21 mouse cellular contexts compared by ENCODE assay signal in the genomic region with DNA sequence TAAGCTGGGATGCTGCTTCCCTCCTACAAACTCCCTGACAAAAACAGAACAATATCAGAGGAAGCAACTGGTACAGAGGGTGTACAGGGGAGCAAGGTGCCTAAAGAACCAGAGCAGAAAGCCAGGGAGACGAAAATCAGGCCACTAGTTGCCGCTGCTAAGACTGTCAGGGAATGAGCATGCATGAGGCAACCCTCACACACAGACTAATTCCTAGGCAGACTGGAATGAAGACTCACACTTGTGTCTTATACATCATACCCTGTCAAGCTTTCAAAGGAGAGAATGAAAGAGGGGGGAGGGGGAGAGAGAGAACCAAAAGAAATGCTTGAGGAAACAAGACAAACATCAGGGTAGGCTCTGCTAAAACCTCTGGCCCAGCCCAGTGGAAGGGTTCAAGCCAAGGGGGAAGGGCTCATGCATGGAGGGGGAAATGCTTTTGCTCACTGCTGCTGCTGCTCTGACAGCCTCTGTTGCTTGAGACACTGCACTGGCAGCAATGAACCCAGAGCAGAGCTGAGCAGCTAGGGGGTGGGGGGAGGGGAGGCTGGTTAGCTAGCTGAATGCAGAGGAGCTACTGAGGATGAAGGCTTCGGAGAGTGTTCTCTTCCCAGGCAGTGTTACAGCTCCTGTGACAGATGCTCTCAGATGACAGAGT.
DNase-seq lines count a peak whose midpoint lies in the region; ATAC-seq lines count a peak whose summit lies in the region.
"Had no signal": no experiment of that assay in that cellular context is flagged by ENCODE, and none has a peak within 500 bp of the region (broad histone marks: within the 10 kb centered on the region; RNA-seq: fewer than 3 reads in every experiment).

No protein-coding gene starts in this region.

- peak; percentile 69 for ATAC-seq in midbrain, embryonic 12.5 days (ENCODE audit: low FRiP score, low read depth)
- ATAC-seq in midbrain, embryonic 16.5 days, result no peak
- 0 out of 2 replicates have a peak, but pooled peaks have one; percentile 17 for ATAC-seq in hindbrain, embryonic 16.5 days
- ATAC-seq: intestine, embryonic 15.5 days had no signal

- peak; percentile 45 for DNase-seq in embryo, embryonic 10.5 days (ENCODE audit: low spot score)
- DNase-seq in frontal cortex, postnatal 25 days (ENCODE audit: low spot score in 2 of 2), result no peak
- no peak for DNase-seq in heart, postnatal 36 days
- no peak for DNase-seq in kidney, adult 11 months
- DNase-seq: cerebellum, postnatal 10 days; left cerebral cortex, postnatal 4 days; lung, embryonic 14.5 days; spleen, adult 18-20 months; thymus, adult 18-20 months had no signal

- H3K27me3 ChIP-seq in midbrain, embryonic 12.5 days, result no peaks in the 10 kb centered on the region
- H3K27me3 ChIP-seq in midbrain, embryonic 16.5 days (ENCODE audit: control insufficient read depth, insufficient read depth, low read depth, low read length), result no peaks in the 10 kb centered on the region
- H3K27me3 ChIP-seq in hindbrain, embryonic 16.5 days (replicated peaks; ENCODE audit: control insufficient read depth, insufficient read depth, low read length), result no peaks in the 10 kb centered on the region
- H3K27me3 ChIP-seq: embryonic facial prominence, embryonic 12.5 days; heart, embryonic 12.5 days; intestine, embryonic 15.5 days had no signal

- no peak overlapping the region for H3K4me3 ChIP-seq in midbrain, embryonic 12.5 days
- no peak overlapping the region for H3K4me3 ChIP-seq in midbrain, embryonic 16.5 days (ENCODE audit: low read depth, low read length)
- H3K4me3 ChIP-seq in hindbrain, embryonic 16.5 days (ENCODE audit: low read length), result no peak overlapping the region
- H3K4me3 ChIP-seq: embryonic facial prominence, embryonic 12.5 days; heart, embryonic 12.5 days; intestine, embryonic 15.5 days; layer of hippocampus, adult 2 months; myocyte had no signal

- H3K36me3 ChIP-seq in midbrain, embryonic 12.5 days, result no peaks in the 10 kb centered on the region
- no peaks in the 10 kb centered on the region for H3K36me3 ChIP-seq in midbrain, embryonic 16.5 days (ENCODE audit: control insufficient read depth, insufficient read depth, low read length)
- no peaks in the 10 kb centered on the region for H3K36me3 ChIP-seq in hindbrain, embryonic 16.5 days (ENCODE audit: control insufficient read depth, insufficient read depth, low read length)
- H3K36me3 ChIP-seq: embryonic facial prominence, embryonic 12.5 days; G1E; heart, embryonic 12.5 days; intestine, embryonic 15.5 days had no signal

- no peaks in the 10 kb centered on the region; the same call in 1 of the 2 replicates for H3K4me1 ChIP-seq in midbrain, embryonic 12.5 days
- no peaks in the 10 kb centered on the region for H3K4me1 ChIP-seq in midbrain, embryonic 16.5 days (ENCODE audit: control insufficient read depth, insufficient read depth, low read length)
- no peaks in the 10 kb centered on the region for H3K4me1 ChIP-seq in hindbrain, embryonic 16.5 days (ENCODE audit: control insufficient read depth, insufficient read depth, low read depth, low read length)
- H3K4me1 ChIP-seq: heart, embryonic 12.5 days; intestine, embryonic 15.5 days had no signal

- H3K9me3 ChIP-seq in midbrain, embryonic 12.5 days, result no peaks in the 10 kb centered on the region
- H3K9me3 ChIP-seq in midbrain, embryonic 16.5 days (replicated peaks; ENCODE audit: control insufficient read depth, low read length, poor library complexity, severe bottlenecking), result 0 out of 2 replicates have a peak, but pooled peaks cover 3% of the 10 kb centered on the region
- no peaks in the 10 kb centered on the region; the same call in 1 of the 2 replicates for H3K9me3 ChIP-seq in hindbrain, embryonic 16.5 days (ENCODE audit: control insufficient read depth, low read length)
- H3K9me3 ChIP-seq: embryonic facial prominence, embryonic 12.5 days; G1E; heart, embryonic 12.5 days; intestine, embryonic 15.5 days had no signal

- WGBS in midbrain, embryonic 12.5 days, result 39% methylated on average over 3 of the region's 3 CpGs
- 54% methylated on average over 3 of the region's 3 CpGs for WGBS in midbrain, embryonic 16.5 days
- 37% methylated on average over 3 of the region's 3 CpGs for WGBS in hindbrain, embryonic 16.5 days

- H3K4me2 ChIP-seq in midbrain, embryonic 12.5 days (replicated peaks), result no peak overlapping the region
- H3K4me2 ChIP-seq in midbrain, embryonic 16.5 days (ENCODE audit: low read length), result no peak overlapping the region
- H3K4me2 ChIP-seq in hindbrain, embryonic 16.5 days (ENCODE audit: low read length), result no peak overlapping the region
- H3K4me2 ChIP-seq: embryonic facial prominence, embryonic 12.5 days; heart, embryonic 12.5 days; intestine, embryonic 15.5 days; liver, embryonic 11.5 days; lung, embryonic 14.5 days had no signal

- no peak overlapping the region for H3K27ac ChIP-seq in midbrain, embryonic 12.5 days (replicated peaks)
- H3K27ac ChIP-seq in midbrain, embryonic 16.5 days (ENCODE audit: low read length), result no peak overlapping the region
- no peak overlapping the region for H3K27ac ChIP-seq in hindbrain, embryonic 16.5 days (ENCODE audit: low read depth, low read length)
- H3K27ac ChIP-seq: embryonic facial prominence, embryonic 12.5 days; intestine, embryonic 15.5 days; kidney, postnatal 0 days; layer of hippocampus, adult 2 months; macrophage had no signal

- no peak overlapping the region for H3K9ac ChIP-seq in midbrain, embryonic 12.5 days (replicated peaks)
- no peak overlapping the region for H3K9ac ChIP-seq in midbrain, embryonic 16.5 days (ENCODE audit: low read depth, low read length)
- no peak overlapping the region for H3K9ac ChIP-seq in hindbrain, embryonic 16.5 days (ENCODE audit: low read depth, low read length)
- H3K9ac ChIP-seq: embryonic facial prominence, embryonic 12.5 days; heart, embryonic 12.5 days; intestine, embryonic 15.5 days; lung, embryonic 14.5 days had no signal

- intact Hi-C loops in heart, postnatal 36 days (cut with DNase I), result no loop called here
